Mouse (Mus musculus): ENCODE data around the gene Pik3ca. TPM values are rescaled to one million over a fixed set of nuclear protein-coding genes. Genes with fewer than 3 reads are reported as not detected.

The Pik3ca gene
- polyA plus RNA-seq, 1 experiment from 2014 or later: 13.3 TPM

DNA sequence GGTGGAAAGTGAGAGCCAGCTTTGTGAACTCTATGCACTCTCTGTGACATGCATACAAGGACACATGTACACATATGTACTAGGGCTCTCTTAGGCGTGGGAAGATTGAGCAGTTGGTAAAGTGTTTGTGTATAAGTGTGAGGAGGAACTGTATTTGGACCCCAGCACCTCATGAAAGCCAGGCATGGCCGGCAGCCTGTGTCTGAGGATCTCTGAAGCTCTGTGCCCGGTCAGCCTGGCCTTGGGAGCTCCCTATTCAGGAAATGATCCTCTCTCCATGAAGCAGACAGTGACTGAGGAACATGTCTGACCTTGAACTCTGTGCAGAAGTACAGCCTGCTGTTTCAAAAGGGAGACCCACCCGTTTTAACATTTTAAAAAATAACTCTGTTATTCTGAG, 41.2 kb downstream of the Pik3ca start:
- no peak for DNase-seq (ENCODE audit: low spot score)

DNA sequence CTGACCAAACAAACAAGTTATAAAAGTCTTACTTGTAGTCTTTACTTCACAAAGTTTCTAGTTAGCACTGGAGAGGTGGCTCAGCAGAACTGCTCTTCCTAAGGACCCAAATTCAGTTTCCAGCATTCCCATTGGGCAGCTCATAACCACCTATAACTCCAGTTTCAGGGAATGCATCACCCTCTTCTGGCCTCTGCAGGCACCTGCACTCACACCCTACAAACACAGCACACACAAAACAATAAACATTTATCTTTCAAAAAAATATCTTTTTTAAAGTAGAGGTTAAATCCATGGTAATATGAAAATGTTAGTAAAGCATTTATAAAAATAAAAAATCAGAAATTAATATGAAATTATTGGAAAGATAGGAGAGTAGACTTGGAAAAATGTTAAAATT, 44.2 kb downstream of the Pik3ca start:
- DNase-seq (ENCODE audit: low spot score): no peak

DNA sequence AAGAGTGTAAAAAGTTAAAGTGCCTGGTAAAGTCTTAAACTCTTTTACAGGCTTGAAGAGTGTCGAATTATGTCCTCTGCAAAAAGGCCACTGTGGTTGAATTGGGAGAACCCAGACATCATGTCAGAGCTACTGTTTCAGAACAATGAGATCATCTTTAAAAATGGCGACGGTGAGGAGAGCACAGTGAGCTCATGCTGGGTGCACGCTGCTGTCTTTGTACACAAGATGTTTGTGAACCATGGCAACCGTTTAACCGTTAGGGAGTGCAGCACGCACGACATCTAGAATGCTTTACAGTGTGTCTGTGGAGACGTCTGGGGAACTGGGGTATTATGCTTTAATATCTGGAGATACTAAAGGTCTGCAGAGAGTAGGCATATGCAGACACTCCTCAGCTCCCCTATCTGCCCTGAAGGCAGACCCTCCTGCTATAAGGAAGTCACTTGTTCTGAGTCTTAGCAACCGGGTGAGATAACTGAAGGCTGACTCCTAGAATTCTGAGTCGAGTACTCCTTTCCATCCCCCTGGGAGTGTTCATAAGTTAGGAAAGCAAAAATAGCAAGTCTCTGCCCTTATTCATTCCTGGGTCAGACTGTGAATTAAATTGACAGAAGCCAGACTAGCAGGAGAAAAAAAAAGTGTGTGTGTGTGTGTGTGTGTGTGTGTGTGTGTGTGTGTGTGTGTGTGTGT, 57.0 kb downstream of the Pik3ca start:
- no peak for DNase-seq (ENCODE audit: low spot score)

DNA sequence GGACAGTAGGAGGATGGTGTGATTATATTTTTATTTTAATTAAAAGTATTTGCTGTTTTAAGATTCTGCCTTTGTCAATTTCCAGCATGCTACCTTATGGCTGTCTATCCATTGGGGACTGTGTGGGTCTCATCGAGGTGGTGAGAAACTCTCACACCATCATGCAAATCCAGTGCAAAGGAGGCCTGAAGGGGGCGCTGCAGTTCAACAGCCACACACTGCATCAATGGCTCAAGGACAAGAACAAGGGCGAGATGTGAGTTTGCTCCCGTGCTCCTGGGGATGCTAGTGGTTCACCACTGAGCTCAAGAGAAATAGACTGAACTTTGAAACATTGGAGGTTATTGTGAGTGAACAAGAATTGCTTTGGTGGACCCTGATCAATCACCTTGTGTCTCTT, 62.3 kb downstream of the Pik3ca start:
- peak; percentile 26 for DNase-seq (ENCODE audit: low spot score)

DNA sequence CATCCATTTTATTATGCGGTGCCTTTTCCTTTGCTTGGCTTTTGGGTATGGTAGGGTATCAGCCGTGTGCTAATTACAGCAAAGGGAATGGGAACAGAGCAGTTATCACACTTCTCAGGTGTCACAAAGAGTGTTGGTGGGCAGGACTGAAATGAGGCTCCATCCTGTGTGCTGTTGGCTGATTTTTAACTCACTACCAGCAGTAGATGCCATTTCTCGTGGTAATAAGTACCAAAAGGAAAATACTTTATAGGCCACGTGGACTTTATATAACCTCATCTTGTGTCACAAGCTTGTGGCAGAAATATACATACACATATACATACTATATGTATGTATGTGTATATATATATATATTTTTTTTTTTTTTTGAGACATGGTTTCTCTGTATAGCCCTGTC, 69.8 kb downstream of the Pik3ca start:
- no peak for DNase-seq (ENCODE audit: low spot score)

DNA sequence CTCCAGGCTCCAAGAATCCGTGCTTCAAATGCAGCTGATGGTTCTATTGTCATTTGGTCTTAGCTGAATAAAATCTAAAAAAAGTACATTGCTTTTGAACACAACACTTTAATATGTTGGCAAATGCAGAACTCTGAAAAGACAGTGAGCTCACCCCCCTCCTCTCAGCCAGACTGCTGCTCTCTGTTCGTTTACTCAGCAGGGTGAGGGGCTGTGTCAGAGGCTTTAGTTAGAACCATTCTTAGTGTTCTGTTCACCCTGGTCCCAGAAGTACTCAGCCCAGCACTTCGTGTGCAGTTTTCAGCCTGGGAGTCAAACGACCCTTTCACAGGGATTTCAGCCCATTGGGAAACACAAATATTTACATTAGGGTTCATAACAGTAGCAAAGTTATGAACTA, 70.9 kb downstream of the Pik3ca start:
- DNase-seq (ENCODE audit: low spot score): no peak

DNA sequence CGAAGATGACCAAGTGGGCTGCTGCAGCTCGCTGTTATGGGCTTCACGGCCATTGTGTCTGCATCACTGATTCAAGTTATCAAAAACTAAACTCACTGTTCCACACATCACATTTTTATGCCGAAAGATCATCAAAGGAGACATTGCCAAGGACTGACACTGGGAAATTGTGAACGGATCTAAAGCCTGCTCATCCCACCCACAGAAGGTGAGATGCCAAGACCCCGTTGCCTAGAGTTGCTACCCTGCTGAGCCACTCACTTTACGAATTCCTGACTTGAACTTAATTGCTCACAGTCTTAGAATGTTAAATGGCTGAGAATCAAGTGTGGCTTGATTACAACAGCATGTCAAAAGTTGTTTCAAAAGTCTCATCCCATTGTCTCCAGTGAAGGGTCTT, 73.0 kb downstream of the Pik3ca start:
- DNase-seq (ENCODE audit: low spot score): no peak

DNA sequence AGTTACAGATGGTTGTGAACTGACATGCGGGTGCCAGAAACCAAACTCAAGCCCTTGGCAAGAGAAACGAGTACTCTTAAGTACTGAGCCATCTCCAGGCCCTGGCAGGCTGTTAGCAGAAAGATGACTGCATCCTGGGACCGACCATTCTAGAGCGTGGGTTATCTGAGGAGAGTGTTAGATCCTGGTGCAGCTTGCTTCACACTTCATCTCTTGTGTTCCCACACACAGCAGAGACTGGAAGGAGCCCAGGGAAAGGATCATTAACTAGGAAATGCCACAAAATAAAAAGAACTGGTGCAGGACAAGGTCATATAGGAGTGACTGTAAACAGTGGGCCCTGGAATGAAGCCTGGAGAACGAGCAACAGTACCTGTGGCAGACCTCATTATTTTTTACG, 73.6 kb downstream of the Pik3ca start:
- DNase-seq (ENCODE audit: low spot score): no peak

DNA sequence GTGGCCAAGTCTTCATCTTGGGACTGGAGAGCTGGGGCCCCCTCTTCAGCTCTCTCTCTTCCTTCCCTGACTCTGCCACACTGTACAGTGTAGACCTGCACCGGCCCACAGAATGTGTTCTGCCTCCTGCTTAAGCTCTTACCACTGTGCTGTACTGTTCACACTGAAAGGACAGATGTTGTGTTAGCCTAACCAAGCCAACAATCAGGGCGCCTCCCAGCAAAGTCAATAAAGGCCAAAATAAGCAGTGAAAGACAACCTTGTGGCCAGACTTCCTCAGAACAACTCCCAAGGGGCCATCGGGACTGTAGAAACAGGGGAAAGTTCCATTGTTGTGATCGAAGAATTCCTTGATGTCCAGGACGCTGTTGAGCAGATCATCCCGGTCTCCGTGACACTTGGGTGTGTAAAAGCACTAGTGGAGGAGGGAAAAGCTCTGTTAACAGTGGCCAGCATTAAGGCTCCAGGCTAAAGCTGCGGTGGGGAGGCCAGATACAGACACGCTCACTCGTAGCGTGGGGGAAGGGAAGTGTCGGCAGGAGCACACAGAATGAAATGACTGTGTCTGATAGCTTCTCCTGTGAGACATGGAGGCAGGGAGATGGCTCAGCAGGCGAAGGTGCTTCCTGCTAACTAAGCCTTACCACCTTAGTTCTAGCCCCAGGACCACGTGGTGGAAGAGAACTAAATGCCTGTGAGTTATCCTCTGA, 74.9 kb downstream of the Pik3ca start:
- DNase-seq (ENCODE audit: low spot score): no peak

DNA sequence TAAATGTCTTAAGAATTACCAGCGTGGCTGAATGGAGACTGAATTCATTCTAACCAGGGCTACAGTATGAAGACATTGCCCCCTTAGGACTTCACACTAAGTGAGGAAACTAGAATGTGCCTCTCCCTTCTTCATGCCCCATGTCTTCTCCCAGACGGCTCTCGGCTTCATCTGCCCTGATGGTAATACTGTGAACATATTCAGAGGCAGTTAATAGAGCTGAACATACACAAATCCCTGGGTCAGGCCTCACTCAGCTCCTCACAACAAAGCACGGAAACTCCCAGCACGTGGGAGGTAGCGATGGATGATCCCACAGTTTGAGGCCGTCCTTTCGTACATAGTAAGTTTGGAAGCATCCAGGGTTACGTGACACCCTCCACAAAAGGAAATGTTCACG, 75.7 kb downstream of the Pik3ca start:
- DNase-seq (ENCODE audit: low spot score): no peak

DNA sequence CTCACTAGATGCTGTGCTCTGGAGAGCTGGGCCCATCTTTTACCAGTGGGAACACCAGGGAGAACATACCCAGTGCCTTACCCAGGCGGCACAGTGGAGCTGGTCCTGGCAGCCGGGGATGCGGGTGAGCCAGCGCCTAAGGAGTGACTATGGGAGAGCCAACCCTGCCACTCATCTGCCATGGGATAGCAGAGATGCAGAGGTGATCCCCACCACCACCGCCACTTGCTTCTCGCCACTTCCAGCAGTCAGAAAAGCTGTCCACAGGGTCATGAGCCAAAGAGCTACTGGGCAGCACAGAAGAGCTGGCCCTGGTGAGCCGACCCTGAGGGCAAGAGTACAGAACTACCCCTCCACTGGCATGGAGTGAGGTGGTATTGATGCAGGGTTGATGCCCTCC, 82.5 kb downstream of the Pik3ca start:
- DNase-seq (ENCODE audit: low spot score): no peak

DNA sequence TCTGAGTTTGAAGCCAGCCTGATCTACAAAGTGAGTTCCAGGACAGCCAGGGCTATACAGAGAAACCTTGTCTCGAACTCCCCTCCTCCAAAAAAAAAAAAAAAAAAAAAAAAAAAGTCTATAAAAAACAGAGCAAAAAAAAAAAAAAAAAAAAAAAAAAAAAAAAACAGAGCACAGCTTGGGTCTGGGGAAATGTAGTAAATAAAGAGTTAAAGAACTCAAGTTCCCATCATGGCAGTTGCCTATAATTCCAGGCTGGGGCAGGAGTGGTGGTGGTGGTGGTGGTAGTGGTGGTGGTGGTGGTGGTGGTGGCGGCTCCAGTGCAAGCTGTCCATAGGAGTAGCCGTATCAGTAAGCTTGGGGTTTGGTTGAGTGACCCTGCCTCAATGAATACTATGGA, 85.6 kb downstream of the Pik3ca start:
- no peak for DNase-seq (ENCODE audit: low spot score)

DNA sequence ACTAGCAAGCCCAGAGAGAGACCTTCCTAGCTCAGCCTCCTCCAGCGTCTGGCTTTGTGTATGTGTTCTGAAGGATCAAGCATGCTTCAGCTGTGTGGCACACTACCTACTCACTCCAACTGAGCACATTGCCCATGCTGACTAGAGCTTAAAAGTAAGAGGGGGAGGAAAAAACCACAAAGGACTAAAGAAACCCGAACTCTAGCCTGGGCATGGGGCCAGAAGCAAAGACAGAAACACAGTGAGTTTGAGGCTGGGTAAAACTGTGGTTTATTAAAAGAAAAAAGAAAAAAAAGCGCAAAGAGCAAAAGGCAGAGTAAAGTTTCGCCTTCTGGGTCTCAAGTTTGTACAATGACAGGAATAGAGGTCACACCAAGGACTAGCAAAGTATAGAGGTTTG, 89.1 kb downstream of the Pik3ca start:
- DNase-seq (ENCODE audit: low spot score): no peak

DNA sequence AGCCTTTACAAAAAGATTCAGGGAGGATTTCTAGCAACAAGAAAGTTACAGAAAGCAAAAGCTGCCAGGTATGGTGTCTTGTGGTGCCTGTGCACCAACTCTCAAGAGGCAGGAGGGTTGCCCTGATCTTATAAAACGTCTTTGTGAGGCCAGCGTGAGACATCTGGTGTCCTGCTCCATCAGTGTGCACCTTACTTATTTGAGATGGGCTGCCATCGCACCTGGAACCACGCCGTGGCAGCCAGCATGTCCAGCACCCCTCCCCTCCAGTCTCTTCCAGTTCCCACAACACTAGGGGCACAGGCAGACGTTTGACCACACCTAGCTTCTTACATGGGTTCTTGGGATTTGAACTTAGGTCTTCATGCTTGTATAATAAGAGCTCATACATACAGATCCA, 90.7 kb downstream of the Pik3ca start:
- no peak for DNase-seq (ENCODE audit: low spot score)

DNA sequence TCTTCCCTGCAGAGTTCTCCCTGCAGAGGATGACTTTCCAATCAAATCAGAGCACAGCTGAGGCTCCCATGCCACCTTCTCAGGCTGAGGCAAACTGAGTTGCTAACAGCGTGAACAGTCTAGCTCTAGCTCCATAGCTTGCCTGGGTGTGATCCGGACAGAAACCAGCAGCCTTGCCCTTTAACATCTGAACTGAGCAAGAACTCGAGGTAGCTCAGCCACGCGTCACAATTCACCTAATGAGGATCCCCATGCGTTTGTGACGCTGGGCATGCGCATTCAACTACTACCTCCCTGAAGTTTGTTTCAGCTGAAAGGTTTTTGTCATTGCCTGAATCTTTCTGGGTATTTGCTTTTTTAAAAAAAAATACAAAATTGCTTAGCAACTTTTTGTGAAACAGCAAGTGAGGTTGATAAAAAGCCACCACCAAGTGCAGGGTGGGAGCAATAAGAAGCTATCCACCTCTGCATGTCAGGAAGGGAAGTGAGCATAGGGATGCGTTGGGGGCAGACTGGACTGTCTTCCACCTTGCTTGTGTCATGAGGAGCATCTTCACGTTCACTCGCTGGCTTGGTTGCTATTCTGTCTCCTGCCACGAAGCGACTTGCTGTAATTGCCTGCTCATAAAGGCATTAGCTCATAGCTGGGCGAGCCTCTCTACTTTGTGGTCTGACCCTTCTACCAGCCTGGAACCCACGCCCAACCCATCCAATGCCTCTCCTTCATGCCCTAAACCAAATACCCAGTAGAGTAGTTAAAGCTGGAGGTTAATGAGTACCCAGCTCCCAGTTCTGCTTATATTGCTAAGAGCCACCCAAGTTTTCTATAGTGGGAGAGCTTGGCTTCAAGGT, 92.8 kb downstream of the Pik3ca start:
- DNase-seq (ENCODE audit: low spot score): no peak

DNA sequence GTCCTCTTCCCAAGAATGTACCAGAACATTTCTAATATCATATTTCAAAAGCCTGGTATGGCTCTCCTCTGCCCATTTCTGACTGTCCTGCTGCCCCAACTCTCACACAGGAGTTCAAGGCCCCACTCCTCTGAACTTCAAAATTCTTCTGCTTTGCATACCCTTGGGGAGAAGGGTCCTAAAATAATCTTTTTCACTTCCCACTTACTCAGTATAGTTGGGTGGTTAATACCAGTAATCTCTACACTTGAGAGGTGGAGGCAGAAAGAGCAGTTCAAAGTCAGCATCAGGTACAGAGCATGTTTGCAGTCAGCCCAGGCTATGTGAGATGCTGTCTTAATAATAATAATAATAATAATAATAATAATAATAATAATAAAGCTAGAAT, 93.5 kb downstream of the Pik3ca start:
- no peak for DNase-seq (ENCODE audit: low spot score)

DNA sequence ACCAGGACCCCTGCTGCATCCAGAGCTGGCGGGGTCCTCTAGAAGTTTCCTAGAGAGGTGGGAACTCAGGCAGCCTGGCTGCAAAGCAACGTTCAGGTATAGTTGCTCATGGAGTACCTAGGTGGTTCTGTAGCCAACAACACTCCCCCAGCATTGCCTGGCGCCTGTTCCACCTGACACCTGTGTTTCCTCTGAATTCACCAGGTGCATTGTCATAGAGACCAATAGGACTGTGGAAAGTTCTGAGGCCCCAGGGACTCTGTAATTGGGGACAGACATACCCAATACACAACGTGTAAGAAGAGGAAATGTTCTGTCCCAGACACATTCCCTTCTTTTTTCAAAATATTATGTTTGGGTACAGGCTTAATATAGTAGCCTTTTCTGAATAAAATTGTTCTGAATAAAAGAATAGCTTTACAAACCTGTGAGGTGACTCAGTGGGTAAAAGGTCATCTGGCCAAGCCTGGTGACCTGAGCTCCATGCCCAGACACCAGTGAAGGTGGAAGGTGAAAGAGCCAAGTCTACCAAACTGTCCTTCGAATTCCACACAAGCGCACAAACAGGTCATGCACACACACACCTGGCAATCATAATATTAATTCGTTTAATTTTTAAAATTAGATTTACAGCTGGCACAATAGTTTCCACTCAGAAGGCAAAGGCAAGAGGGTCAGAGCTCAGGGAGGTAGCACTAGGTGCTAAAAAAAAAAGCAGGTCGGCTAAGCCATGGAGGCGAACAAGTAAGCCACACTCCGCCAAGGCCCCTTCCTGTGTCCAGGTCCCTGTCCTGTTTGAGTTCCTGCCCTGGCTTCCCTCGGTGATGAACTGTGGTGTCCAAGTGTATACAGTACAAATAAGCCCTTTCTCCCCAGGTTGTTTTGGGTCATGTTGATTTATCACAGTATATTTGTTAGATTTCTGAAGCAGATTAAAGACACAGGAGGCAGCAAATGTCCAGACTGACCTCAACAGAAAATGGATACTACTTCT, 94.9 kb downstream of the Pik3ca start, which contains the start of gene Kcnmb3:
Kcnmb3 (minus strand) TSS at position 135 of the 994 bp plus-strand sequence.
- DNase-seq (ENCODE audit: low spot score): no peak

DNA sequence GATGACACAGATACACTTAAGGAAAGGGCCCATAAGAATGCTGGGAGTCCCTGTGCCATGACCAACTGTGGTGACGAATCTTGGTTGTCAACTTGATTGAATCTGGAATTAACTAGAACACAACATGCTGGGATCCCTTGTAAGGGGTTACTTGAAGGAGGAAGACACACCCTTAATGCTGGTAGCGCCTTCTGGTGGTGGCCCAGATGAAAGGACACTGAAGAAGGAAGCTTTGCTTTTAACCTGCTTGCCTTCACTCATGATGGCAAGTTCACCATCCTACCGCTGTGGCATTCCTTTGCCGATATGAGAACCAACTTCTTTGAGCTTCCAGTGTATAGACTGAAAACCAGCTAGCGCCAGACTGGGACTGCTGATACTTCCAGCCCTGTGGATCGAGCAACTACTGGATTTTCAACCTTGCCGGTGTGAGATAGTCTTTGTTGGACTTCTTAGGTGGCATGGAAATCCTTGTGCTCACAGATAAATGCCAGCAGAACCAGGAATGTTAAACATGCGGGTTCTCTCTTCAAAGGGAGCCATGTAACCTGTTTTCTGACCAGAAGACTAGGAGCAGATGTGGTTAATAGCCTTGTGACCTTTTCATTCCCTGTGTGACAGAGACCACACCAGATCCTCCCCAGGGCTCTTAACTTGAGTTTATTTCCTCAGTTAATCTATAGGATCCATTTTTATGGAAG, 97.1 kb downstream of the Pik3ca start:
- DNase-seq (ENCODE audit: low spot score): no peak

DNA sequence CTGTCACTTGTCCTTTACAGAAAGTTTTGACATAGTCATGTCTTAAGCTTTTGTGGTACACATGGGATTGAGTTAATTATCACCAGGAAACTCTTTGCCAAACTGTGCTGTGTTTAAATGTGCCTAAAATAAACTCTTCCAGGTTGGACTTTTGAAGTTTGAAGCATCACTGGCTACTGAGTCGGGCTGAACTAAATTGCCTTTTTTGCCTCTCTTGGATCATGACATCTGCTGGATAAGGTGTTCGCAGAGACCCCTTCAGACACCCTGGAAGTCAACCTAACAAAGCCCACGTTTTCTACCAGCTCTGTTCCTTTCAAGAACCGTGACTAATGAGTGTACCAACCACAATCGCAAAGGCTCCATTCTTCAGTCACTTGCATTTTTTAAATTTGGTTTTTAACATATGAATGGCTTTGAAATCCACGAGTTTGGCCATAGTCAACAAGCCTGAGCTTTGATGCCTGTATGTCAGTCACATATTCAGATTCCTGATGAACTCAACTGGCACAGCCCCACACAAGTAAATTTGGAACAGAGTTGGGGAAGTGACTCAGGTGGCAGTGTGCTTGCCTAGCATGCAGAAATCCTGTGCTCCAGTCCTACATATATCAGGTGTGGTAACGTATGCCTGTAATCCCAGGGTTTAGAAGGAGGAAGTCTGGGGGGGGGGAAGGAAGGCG, 97.8 kb downstream of the Pik3ca start:
- DNase-seq (ENCODE audit: low spot score): no peak

All from thymus, postnatal 0 days (tissue).